Mouse (Mus musculus): ENCODE measurements around the gene Shisal1. TPM values are rescaled to one million over a fixed set of nuclear protein-coding genes. Genes with fewer than 3 reads are reported as not detected.

The Shisal1 gene
- polyA plus RNA-seq, 1 experiment, result 2.2 TPM

GRCm38 (mm10) chr15:84417592-84418265 is 29.2 kb downstream of the Shisal1 start:
- Histone ChIP-seq H3K36me3 (ENCODE audit: control insufficient read depth, insufficient read depth) (no peaks in the 10 kb centered on the region), H3K4me2 (ENCODE audit: low read depth) (no peak overlapping the region), H3K79me2 (ENCODE audit: control insufficient read depth, insufficient read depth) (no peaks in the 10 kb centered on the region), H3K27me3 (ENCODE audit: control insufficient read depth, insufficient read depth, insufficient read length) (peaks cover 37% of the 10 kb centered on the region), H3K4me3 (no peak overlapping the region), H3ac (ENCODE audit: control insufficient read depth, insufficient read length) (no peak overlapping the region)
- no peak for TF ChIP-seq TCF12 (IDR thresholded peaks at IDR 0.05; ENCODE audit: insufficient read depth, poor library complexity, severe bottlenecking)
- no peak for TF ChIP-seq POLR2A (IDR thresholded peaks at IDR 0.05; ENCODE audit: insufficient read length, low read depth)
- TF ChIP-seq MYOD1 (IDR thresholded peaks at IDR 0.05; ENCODE audit: control insufficient read depth in 1 of 3, insufficient read length in 2 of 3, low read depth in 2 of 3), result no peak
- TF ChIP-seq E2F4 (IDR thresholded peaks at IDR 0.05; ENCODE audit: insufficient read depth), result no peak
- TF ChIP-seq MYOG (IDR thresholded peaks at IDR 0.05; ENCODE audit: control insufficient read depth in 1 of 3, insufficient read depth in 1 of 3, insufficient read length in 2 of 3, low read depth in 2 of 3), result no peak
- TF ChIP-seq TCF3 (IDR thresholded peaks at IDR 0.05; ENCODE audit: insufficient read length, low read depth), result no peak
- no peak for TF ChIP-seq REST (IDR thresholded peaks at IDR 0.05; ENCODE audit: insufficient read depth, insufficient read length)
- no peak for TF ChIP-seq USF1 (IDR thresholded peaks at IDR 0.05; ENCODE audit: low read depth)
- no peak for TF ChIP-seq SRF (IDR thresholded peaks at IDR 0.05; ENCODE audit: control insufficient read depth, insufficient read length, low read depth)
- no peak for TF ChIP-seq CEBPB (IDR thresholded peaks at IDR 0.05; ENCODE audit: insufficient read depth, poor library complexity, severe bottlenecking)
- TF ChIP-seq POLR2AphosphoS2 (IDR thresholded peaks at IDR 0.05; ENCODE audit: insufficient read length, low read depth), result no peak

- Histone ChIP-seq H3K4me2 (ENCODE audit: low read depth) (no peak overlapping the region), H3K27me3 (ENCODE audit: control insufficient read depth, insufficient read depth, insufficient read length) (peaks cover 30% of the 10 kb centered on the region), H3K79me2 (ENCODE audit: control insufficient read depth, insufficient read depth) (no peaks in the 10 kb centered on the region), H3K4me3 (no peak overlapping the region), H3ac (ENCODE audit: control insufficient read depth, insufficient read length) (no peak overlapping the region), H3K36me3 (ENCODE audit: control insufficient read depth, insufficient read depth) (no peaks in the 10 kb centered on the region)
- TF ChIP-seq USF1 (IDR thresholded peaks at IDR 0.05; ENCODE audit: low read depth), result no peak
- TF ChIP-seq MYOG (IDR thresholded peaks at IDR 0.05; ENCODE audit: control insufficient read depth in 1 of 3, insufficient read depth in 1 of 3, insufficient read length in 2 of 3, low read depth in 2 of 3), result no peak
- no peak for TF ChIP-seq E2F4 (IDR thresholded peaks at IDR 0.05; ENCODE audit: insufficient read depth)
- no peak for TF ChIP-seq MAX (IDR thresholded peaks at IDR 0.05; ENCODE audit: low read depth)
- TF ChIP-seq POLR2A (IDR thresholded peaks at IDR 0.05; ENCODE audit: insufficient read length, low read depth), result no peak
- no peak for TF ChIP-seq TCF3 (IDR thresholded peaks at IDR 0.05; ENCODE audit: insufficient read length, low read depth)
- no peak for TF ChIP-seq SRF (IDR thresholded peaks at IDR 0.05; ENCODE audit: control insufficient read depth, insufficient read length, low read depth)
- no peak for TF ChIP-seq CEBPB (IDR thresholded peaks at IDR 0.05; ENCODE audit: insufficient read depth, poor library complexity, severe bottlenecking)
- TF ChIP-seq MYOD1 (IDR thresholded peaks at IDR 0.05; ENCODE audit: control insufficient read depth in 1 of 3, insufficient read length in 2 of 3, low read depth in 2 of 3), result no peak
- no peak for TF ChIP-seq POLR2AphosphoS2 (IDR thresholded peaks at IDR 0.05; ENCODE audit: insufficient read length, low read depth)
- no peak for TF ChIP-seq REST (IDR thresholded peaks at IDR 0.05; ENCODE audit: insufficient read depth, insufficient read length)
- TF ChIP-seq TCF12 (IDR thresholded peaks at IDR 0.05; ENCODE audit: insufficient read depth, poor library complexity, severe bottlenecking), result no peak
Observed at GRCm38 (mm10) chr15:84417017-84417416, 29.9 kb downstream of the Shisal1 start.

GRCm38 (mm10) chr15:84414040-84414848 is 32.7 kb downstream of the Shisal1 start:
- Histone ChIP-seq H3K79me2 (ENCODE audit: control insufficient read depth, insufficient read depth) (no peaks in the 10 kb centered on the region), H3K4me3 (no peak overlapping the region), H3K4me2 (ENCODE audit: low read depth) (no peak overlapping the region), H3ac (ENCODE audit: control insufficient read depth, insufficient read length) (no peak overlapping the region), H3K36me3 (ENCODE audit: control insufficient read depth, insufficient read depth) (no peaks in the 10 kb centered on the region), H3K27me3 (ENCODE audit: control insufficient read depth, insufficient read depth, insufficient read length) (peaks cover 10% of the 10 kb centered on the region)
- TF ChIP-seq MAX (IDR thresholded peaks at IDR 0.05; ENCODE audit: low read depth), result no peak
- TF ChIP-seq E2F4 (IDR thresholded peaks at IDR 0.05; ENCODE audit: insufficient read depth), result no peak
- TF ChIP-seq POLR2A (IDR thresholded peaks at IDR 0.05; ENCODE audit: insufficient read length, low read depth), result no peak
- TF ChIP-seq REST (IDR thresholded peaks at IDR 0.05; ENCODE audit: insufficient read depth, insufficient read length), result no peak
- no peak for TF ChIP-seq USF1 (IDR thresholded peaks at IDR 0.05; ENCODE audit: low read depth)
- TF ChIP-seq SRF (IDR thresholded peaks at IDR 0.05; ENCODE audit: control insufficient read depth, insufficient read length, low read depth), result no peak
- TF ChIP-seq POLR2AphosphoS2 (IDR thresholded peaks at IDR 0.05; ENCODE audit: insufficient read length, low read depth), result no peak
- no peak for TF ChIP-seq TCF12 (IDR thresholded peaks at IDR 0.05; ENCODE audit: insufficient read depth, poor library complexity, severe bottlenecking)
- no peak for TF ChIP-seq MYOD1 (IDR thresholded peaks at IDR 0.05; ENCODE audit: control insufficient read depth in 1 of 3, insufficient read length in 2 of 3, low read depth in 2 of 3)
- TF ChIP-seq TCF3 (IDR thresholded peaks at IDR 0.05; ENCODE audit: insufficient read length, low read depth), result no peak
- no peak for TF ChIP-seq CEBPB (IDR thresholded peaks at IDR 0.05; ENCODE audit: insufficient read depth, poor library complexity, severe bottlenecking)
- no peak for TF ChIP-seq MYOG (IDR thresholded peaks at IDR 0.05; ENCODE audit: control insufficient read depth in 1 of 3, insufficient read depth in 1 of 3, insufficient read length in 2 of 3, low read depth in 2 of 3)

GRCm38 (mm10) chr15:84412409-84412808 is 34.5 kb downstream of the Shisal1 start:
- no peak overlapping the region for H3ac ChIP-seq (ENCODE audit: control insufficient read depth, insufficient read length)
- H3K4me3 ChIP-seq, result no peak overlapping the region
- peaks cover 10% of the 10 kb centered on the region for H3K27me3 ChIP-seq (ENCODE audit: control insufficient read depth, insufficient read depth, insufficient read length)
- H3K36me3 ChIP-seq (ENCODE audit: control insufficient read depth, insufficient read depth), result no peaks in the 10 kb centered on the region
- H3K4me2 ChIP-seq (ENCODE audit: low read depth), result peak overlapping the region; percentile 41
- TF ChIP-seq USF1 (IDR thresholded peaks at IDR 0.05; ENCODE audit: low read depth), result no peak
- TF ChIP-seq POLR2AphosphoS2 (IDR thresholded peaks at IDR 0.05; ENCODE audit: insufficient read length, low read depth), result no peak
- no peak for TF ChIP-seq E2F4 (IDR thresholded peaks at IDR 0.05; ENCODE audit: insufficient read depth)
- TF ChIP-seq MYOG (IDR thresholded peaks at IDR 0.05; ENCODE audit: control insufficient read depth in 1 of 3, insufficient read depth in 1 of 3, insufficient read length in 2 of 3, low read depth in 2 of 3), result peak in 1 of 3 experiments; percentile 48
- TF ChIP-seq MYOD1 (IDR thresholded peaks at IDR 0.05; ENCODE audit: control insufficient read depth in 1 of 3, insufficient read length in 2 of 3, low read depth in 2 of 3), result peak in 1 of 3 experiments; percentile 57
- TF ChIP-seq POLR2A (IDR thresholded peaks at IDR 0.05; ENCODE audit: insufficient read length, low read depth), result peak; percentile 47
- H3K79me2 ChIP-seq (ENCODE audit: control insufficient read depth, insufficient read depth), result no peaks in the 10 kb centered on the region

Data from myocyte (in vitro differentiated cells).